Mouse (Mus musculus) T-helper 2 cell (primary cell): ENCODE data around the gene Zc2hc1b.

Source experiments
- in situ Hi-C: fragments of 300-600 bp; cut with MboI, MseI; formaldehyde crosslinking; loops from one replicate; pipeline ENCODE4 v1.15.1; 2025; ENCODE audit warnings: high pct_unique_total_duplicates

Gene Zc2hc1b

GRCm38 (mm10) chr10:13177973-13178624 is at the start of gene Zc2hc1b:
Zc2hc1b (minus strand) TSS chr10:13178023.
- in situ Hi-C loops: loop anchor here (25.0 kb wide), 1 partner anchor 784 kb away; the partner anchor contains the start of gene Hivep2

DNA sequence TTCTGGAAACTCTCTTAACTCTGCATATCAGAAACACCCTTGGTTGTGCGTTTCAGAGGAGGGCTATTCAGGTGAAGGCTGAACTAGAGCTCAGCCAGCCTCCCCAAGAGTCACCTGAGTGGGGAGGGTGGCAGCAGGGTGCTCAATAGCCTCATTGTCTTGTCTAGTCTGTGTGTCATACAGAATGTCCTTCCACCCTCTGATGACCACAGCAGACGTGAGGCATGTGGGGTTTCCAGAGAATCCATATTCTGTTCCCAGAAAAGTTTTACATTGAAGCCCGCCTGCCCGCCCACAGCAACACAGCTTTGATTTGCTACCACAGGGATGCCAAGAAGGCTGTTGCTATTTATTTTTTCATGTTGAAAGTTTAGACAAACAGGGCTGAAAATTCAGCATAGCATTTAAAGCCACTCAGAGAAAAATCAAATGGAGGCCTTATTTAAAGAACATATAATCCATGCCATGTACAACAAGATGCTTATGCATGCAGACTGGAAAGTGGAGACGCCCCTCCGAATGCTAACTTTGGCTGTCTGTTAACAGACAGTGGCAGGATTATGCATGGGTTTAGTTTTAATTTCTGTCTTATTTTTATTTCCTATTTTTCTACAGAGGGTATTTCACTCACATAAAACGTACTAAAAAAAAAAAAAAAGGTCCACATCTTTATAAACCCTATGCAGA is 47.7 kb upstream of the Zc2hc1b start:
- in situ Hi-C loops: no loop called here

GRCm38 (mm10) chr10:13222135-13222534 is 44.3 kb upstream of the Zc2hc1b start:
- in situ Hi-C loops: no loop called here

- in situ Hi-C loops: no loop called here
Measured at GRCm38 (mm10) chr10:13220061-13220460, 42.2 kb upstream of the Zc2hc1b start.

DNA sequence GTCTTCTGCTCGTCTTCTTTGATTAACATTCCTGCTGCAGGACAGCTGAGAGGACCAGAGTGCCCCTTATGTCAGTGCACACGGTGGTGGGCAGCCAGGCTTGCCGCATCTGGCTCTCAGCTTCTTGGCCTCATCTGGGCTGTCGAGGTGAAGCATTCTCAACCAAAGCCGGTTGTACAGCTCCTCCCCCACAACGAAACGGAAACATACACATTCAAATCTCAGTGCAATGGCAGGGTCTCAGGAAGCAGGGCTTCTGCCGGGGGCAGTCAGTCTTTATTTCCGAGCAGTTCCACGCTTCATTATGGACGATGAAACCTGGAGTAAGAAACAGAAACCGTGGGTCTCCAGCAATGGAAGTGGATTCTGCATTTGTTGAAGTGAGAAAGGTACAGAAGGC is 36.1 kb upstream of the Zc2hc1b start:
- in situ Hi-C loops: no loop called here

DNA sequence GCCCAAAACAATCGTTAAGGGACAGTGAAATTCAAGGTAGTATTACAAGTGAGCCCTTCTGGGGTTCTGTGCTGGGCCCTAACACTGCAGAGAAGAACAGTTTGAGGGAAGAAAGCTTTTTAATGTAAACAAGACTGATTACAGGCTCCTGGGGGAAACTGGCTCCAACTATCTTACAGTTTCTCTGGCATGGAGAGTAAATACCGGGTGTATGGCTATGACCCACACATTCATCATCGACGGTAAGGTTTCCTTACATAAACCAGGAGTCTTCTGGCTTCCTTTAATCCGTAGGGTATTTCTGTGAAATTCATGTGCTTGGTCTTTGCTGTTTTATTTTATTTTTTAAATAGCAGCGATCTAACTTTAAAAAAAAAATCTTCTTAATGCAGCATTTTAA is 35.0 kb upstream of the Zc2hc1b start:
- in situ Hi-C loops: no loop called here

- in situ Hi-C loops: no loop called here
Measured at GRCm38 (mm10) chr10:13212326-13212725, 34.5 kb upstream of the Zc2hc1b start.

DNA sequence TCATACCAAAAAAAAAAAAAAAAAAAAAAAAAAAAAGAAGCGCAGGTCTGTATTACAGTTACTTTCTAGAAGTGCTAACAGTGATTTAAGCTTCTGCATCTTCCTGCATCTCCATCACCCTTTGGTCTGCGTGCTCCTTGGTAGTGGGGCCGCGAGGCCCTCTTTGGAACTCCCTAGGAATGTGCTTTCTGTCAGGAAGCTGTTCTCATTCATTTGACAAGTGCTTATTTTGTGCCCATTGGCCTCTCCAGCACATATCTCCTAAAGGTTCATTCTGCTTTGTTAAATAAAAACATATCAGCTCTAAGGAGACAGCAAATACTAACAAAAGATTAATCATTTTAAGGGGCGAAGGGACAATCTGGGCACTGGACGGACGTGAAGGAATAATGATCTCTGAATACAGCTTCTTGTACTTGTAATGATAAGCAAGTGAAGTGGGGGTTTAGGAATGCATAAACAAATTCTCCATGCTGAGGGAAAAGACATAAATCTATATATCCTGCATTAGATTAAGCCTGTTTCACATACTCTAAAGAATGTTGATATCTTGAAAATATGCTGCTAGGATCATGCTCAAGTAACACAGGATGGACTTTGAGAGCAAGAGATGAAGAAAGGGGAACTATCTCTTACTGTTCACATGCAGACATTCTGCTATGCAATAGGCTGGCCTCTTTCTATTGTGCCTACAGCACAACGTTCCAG is 32.3 kb upstream of the Zc2hc1b start:
- in situ Hi-C loops: loop anchor here (10.0 kb wide), 1 partner anchor 195 kb away; no protein-coding TSS in a partner anchor

- in situ Hi-C loops: loop anchor here (10.0 kb wide), 1 partner anchor 195 kb away; no protein-coding TSS in a partner anchor
Measured at GRCm38 (mm10) chr10:13209506-13209905, 31.7 kb upstream of the Zc2hc1b start.

DNA sequence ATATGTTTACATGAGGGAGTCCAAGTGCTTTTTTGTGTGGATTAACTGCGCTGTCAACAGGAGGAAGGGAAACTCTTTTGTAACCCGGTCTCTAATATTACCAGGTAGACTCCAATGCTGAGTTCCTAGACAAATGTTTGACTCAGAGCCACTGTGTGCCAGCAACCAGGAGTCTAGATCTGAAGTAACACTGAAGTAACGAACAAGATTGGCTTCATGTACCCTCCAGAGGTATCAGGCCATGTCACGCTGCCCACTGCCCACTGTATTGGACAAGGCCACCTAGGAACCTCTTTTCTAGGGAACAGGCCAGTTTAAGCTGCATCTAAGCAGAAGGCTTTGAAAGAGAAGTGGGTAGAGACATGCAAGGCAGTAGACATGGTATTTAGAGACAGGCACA is 31.2 kb upstream of the Zc2hc1b start:
- in situ Hi-C loops: loop anchor here (10.0 kb wide), 1 partner anchor 194 kb away; no protein-coding TSS in a partner anchor

- in situ Hi-C loops: loop anchor here (10.0 kb wide), 1 partner anchor 187 kb away; no protein-coding TSS in a partner anchor
Measured at GRCm38 (mm10) chr10:13201741-13202293, 24.0 kb upstream of the Zc2hc1b start.

- in situ Hi-C loops: loop anchor here (10.0 kb wide), 1 partner anchor 186 kb away; no protein-coding TSS in a partner anchor
Measured at GRCm38 (mm10) chr10:13200862-13201261, 23.0 kb upstream of the Zc2hc1b start.

DNA sequence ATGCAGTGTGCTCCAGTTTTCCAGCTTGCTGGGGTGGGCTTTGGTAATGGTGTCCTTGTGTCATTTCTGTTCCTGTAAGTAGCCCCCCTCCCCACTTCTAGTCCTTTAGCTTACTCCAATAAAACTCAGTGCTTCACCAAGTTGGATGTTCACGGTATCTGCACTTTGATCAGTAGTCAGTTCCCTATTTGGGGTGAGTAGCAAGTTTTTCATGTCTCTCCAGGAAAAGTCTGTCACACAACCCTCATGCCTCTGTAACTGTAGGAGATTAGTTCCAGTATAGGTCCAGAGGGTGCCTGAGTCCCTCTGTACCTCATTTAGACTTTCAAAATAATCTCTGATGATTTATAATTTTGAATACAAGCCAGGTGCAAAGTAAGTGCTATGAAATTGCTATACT is 21.4 kb upstream of the Zc2hc1b start:
- in situ Hi-C loops: loop anchor here (25.0 kb wide), 1 partner anchor 763 kb away; the partner anchor contains the start of gene Hivep2

GRCm38 (mm10) chr10:13196872-13197507 is 19.2 kb upstream of the Zc2hc1b start:
- in situ Hi-C loops: loop anchor here (25.0 kb wide), 1 partner anchor 765 kb away; the partner anchor contains the start of gene Hivep2

DNA sequence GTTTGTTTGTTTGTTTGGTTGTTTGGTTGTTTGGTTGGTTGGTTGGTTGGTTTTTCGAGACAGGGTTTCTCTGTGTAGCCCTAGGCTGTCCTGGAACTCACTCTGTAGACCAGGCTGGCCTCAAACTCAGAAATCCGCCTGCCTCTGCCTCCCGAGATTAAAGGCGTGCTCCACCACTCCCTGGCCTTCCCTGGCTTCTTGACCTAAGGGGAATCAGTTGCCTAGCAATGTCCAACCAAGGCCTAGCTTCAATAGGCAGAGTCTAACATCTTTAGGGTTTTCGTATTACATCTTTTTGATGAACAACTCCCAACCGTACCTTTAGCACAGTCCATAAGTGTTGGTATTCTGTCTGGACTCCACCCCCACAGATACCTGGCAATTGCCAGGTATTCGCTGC is 15.7 kb upstream of the Zc2hc1b start:
- in situ Hi-C loops: loop anchor here (25.0 kb wide), 1 partner anchor 769 kb away; the partner anchor contains the start of gene Hivep2

DNA sequence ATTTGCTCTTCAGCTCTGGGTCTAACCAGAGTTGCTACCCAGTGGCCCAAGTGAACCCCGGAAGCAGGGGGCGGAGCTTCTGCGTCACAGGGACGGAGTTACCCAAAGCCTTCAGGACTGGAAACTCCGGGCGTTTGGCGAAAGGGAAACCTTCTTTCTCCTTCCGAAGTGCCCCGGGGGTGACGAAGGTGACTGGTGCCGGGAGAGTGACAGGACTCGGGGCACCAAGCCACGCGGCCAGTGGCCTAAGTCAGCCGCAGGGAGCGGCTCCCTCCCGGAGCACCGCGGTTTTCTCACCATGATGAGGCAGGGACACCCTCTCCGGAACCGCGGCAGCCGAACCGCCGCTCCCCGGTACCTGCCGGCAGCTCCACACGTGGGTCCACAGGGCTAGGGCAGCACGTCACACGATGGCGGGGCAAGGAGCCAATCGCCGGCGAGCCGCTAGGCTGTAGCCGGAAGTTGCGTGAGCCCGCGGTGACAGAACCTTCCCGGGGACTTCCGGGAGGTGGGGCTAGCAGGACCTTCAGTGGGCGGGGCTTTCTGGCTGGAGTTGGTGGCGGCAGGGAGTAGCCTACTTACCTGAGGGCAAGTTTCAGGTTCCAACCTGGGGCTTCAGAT is 15.0 kb upstream of the Zc2hc1b start, which contains the start of gene Ltv1:
Gene Ltv1 (minus strand): TSS at position 438 of the 621 bp plus-strand sequence.
- in situ Hi-C loops: loop anchor here (25.0 kb wide), 1 partner anchor 769 kb away; the partner anchor contains the start of gene Hivep2

GRCm38 (mm10) chr10:13189881-13190280 is 12.1 kb upstream of the Zc2hc1b start:
- in situ Hi-C loops: loop anchor here (25.0 kb wide), 1 partner anchor 772 kb away; the partner anchor contains the start of gene Hivep2

GRCm38 (mm10) chr10:13186754-13187153 is 8.9 kb upstream of the Zc2hc1b start:
- in situ Hi-C loops: loop anchor here (25.0 kb wide), 1 partner anchor 776 kb away; the partner anchor contains the start of gene Hivep2

GRCm38 (mm10) chr10:13184170-13184766 is 6.4 kb upstream of the Zc2hc1b start:
- in situ Hi-C loops: loop anchor here (25.0 kb wide), 1 partner anchor 778 kb away; the partner anchor contains the start of gene Hivep2

DNA sequence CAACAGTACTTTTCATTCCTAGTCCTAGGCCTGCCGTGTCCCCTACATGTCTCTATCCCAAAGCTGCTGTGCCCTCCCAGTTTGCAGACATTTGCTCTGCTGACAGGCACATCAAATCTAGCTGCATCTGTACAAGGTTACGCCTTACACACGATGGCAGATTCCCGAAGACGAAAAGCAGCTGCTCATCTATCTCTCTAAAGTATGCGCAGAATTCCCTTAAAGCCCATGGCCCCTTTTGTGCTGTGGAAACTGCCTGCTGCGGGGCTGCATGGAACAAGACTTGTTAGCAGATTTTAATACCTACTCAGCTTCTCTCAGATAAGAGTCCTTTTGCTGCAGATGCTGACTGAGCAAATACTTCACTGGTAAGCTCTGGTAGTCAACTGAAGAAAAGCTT is 2.4 kb upstream of the Zc2hc1b start:
- in situ Hi-C loops: loop anchor here (25.0 kb wide), 1 partner anchor 782 kb away; the partner anchor contains the start of gene Hivep2
